Mouse (Mus musculus) retina, postnatal 1 day (tissue): ENCODE data around the gene Zfp617.
"Not testable (repeated sequence)": the region's sequence is repeated elsewhere in the genome, so short reads cannot be mapped to it uniquely, and the experiment has no call there.

Experiments used
- DNase-seq: peaks from one replicate; pipeline ENCODE4 v3.0.0-alpha.2; 2012

Zfp617 gene

GRCm38 (mm10) chr8:71908309-71909261 is at the start of gene Zfp617, which contains the start of gene Zfp882:
Gene Zfp617, plus strand, starts transcription at chr8:71908635.
Gene Zfp882, plus strand, starts transcription at chr8:71908608.
- DNase-seq: peak; percentile 96

- DNase-seq: not testable (repeated sequence)
Observed at GRCm38 (mm10) chr8:71861551-71861950, 46.9 kb upstream of the Zfp617 start.

GRCm38 (mm10) chr8:71862038-71862437 is 46.4 kb upstream of the Zfp617 start:
- peak; percentile 53 for DNase-seq

- peak; percentile 84 for DNase-seq
Observed at GRCm38 (mm10) chr8:71881618-71882274, 26.7 kb upstream of the Zfp617 start, which contains the start of gene Zfp709. Gene Zfp709, plus strand, starts transcription at chr8:71882019.

- DNase-seq: not testable (repeated sequence)
Observed at GRCm38 (mm10) chr8:71900666-71901065, 7.8 kb upstream of the Zfp617 start.

GRCm38 (mm10) chr8:71903084-71903483 is 5.4 kb upstream of the Zfp617 start:
- DNase-seq: not testable (repeated sequence)

- DNase-seq: no peak
Observed at GRCm38 (mm10) chr8:71906809-71907208, 1.6 kb upstream of the Zfp617 start.

- DNase-seq: no peak
Observed at GRCm38 (mm10) chr8:71907798-71908257, 607 bp upstream of the Zfp617 start.

- no peak for DNase-seq
Observed at GRCm38 (mm10) chr8:71912286-71912685, 3.9 kb downstream of the Zfp617 start.

- peak; percentile 97 for DNase-seq
Observed at GRCm38 (mm10) chr8:71922567-71923401, 14.3 kb downstream of the Zfp617 start.

- no peak for DNase-seq
Observed at GRCm38 (mm10) chr8:71925791-71926190, 17.4 kb downstream of the Zfp617 start.

- DNase-seq: no peak
Observed at GRCm38 (mm10) chr8:71926551-71926950, 18.1 kb downstream of the Zfp617 start.

GRCm38 (mm10) chr8:71927779-71928178 is 19.3 kb downstream of the Zfp617 start:
- DNase-seq: no peak

GRCm38 (mm10) chr8:71938037-71938436 is 29.6 kb downstream of the Zfp617 start:
- not testable (repeated sequence) for DNase-seq

- no peak for DNase-seq
Observed at GRCm38 (mm10) chr8:71940293-71941208, 32.1 kb downstream of the Zfp617 start.

- no peak for DNase-seq
Observed at GRCm38 (mm10) chr8:71941776-71942175, 33.3 kb downstream of the Zfp617 start.

GRCm38 (mm10) chr8:71948624-71949023 is 40.2 kb downstream of the Zfp617 start:
- no peak for DNase-seq

GRCm38 (mm10) chr8:71950482-71951221 is 42.2 kb downstream of the Zfp617 start, which contains the start of gene Zfp961:
Gene Zfp961, plus strand, starts transcription at chr8:71951038.
- DNase-seq: peak; percentile 100

- DNase-seq: peak; percentile 16
Observed at GRCm38 (mm10) chr8:71951436-71952161, 43.2 kb downstream of the Zfp617 start.

GRCm38 (mm10) chr8:71952489-71952888 is 44.1 kb downstream of the Zfp617 start:
- DNase-seq: no peak
